Mouse (Mus musculus): ENCODE measurements around the gene Lrp5.

Lrp5 gene

GRCm38 (mm10) chr19:3549263-3549662 is 137.1 kb downstream of the Lrp5 start:
- DNase-seq: no peak

GRCm38 (mm10) chr19:3548311-3548710 is 138.1 kb downstream of the Lrp5 start:
- DNase-seq: no peak

GRCm38 (mm10) chr19:3544995-3545394 is 141.4 kb downstream of the Lrp5 start:
- no peak for DNase-seq

- no peak for DNase-seq
Measured at GRCm38 (mm10) chr19:3542591-3542990, 143.8 kb downstream of the Lrp5 start.

GRCm38 (mm10) chr19:3540997-3541396 is 145.4 kb downstream of the Lrp5 start:
- DNase-seq: no peak

- no peak for DNase-seq
Measured at GRCm38 (mm10) chr19:3540254-3540653, 146.1 kb downstream of the Lrp5 start.

- DNase-seq: no peak
Measured at GRCm38 (mm10) chr19:3539456-3539855, 146.9 kb downstream of the Lrp5 start.

GRCm38 (mm10) chr19:3537658-3538057 is 148.7 kb downstream of the Lrp5 start:
- no peak for DNase-seq

GRCm38 (mm10) chr19:3534945-3535344 is 151.4 kb downstream of the Lrp5 start:
- no peak for DNase-seq
